Mouse (Mus musculus) left cerebral cortex, postnatal 14 days (tissue): Measurements from ENCODE around the gene Rnf17. TPM values are rescaled to one million over a fixed set of nuclear protein-coding genes. Genes with fewer than 3 reads are reported as not detected.
A peak's percentile ranks its signal among the peaks of the same experiment; 100 is the strongest.

ENCODE experiments used
- DNase-seq, 2 experiments: peaks; one replicate each; pipeline ENCODE4 v3.0.0; 2021 to 2022; ENCODE audit warnings: low spot score in 2 of 2, mixed read lengths in 1 of 2
- intact Hi-C: fragments of 180-260 bp; cut with DNase I; formaldehyde crosslinking; loops from one replicate; pipeline ENCODE4 v1.15.1; 2025
- total RNA-seq, 2 experiments: library from RNA; stranded (reverse); gene quantifications; 2 replicates each; pipeline ENCODE4 v1.2.3; 2021

The Rnf17 gene
- total RNA-seq, 2 experiments from 2014 or later, result 0.47 to 1.0 TPM

- intact Hi-C loops, result no loop called here
- no peak for DNase-seq
These were observed 87.4 kb downstream of the Rnf17 start for GRCm38 (mm10) chr14:56489806-56490205.

GRCm38 (mm10) chr14:56502407-56502806 is 100.0 kb downstream of the Rnf17 start:
- intact Hi-C loops, result no loop called here
- no peak for DNase-seq

- DNase-seq, result no peak
- intact Hi-C loops, result no loop called here
These were observed 104.4 kb downstream of the Rnf17 start for GRCm38 (mm10) chr14:56506743-56507142.

- intact Hi-C loops, result no loop called here
- peak in 1 of 2 experiments; percentile 11 for DNase-seq
These were observed 109.7 kb downstream of the Rnf17 start for GRCm38 (mm10) chr14:56512084-56512483.

GRCm38 (mm10) chr14:56514775-56515174 is 112.4 kb downstream of the Rnf17 start:
- intact Hi-C loops, result no loop called here
- DNase-seq, result no peak

- no peak for DNase-seq
- intact Hi-C loops, result no loop called here
These were observed 128.4 kb downstream of the Rnf17 start for GRCm38 (mm10) chr14:56530788-56531187.

- intact Hi-C loops, result no loop called here
These were observed 142.6 kb downstream of the Rnf17 start for GRCm38 (mm10) chr14:56544946-56545345.

GRCm38 (mm10) chr14:56545491-56545890 is 143.1 kb downstream of the Rnf17 start:
- no peak for DNase-seq
- intact Hi-C loops, result no loop called here

More at GRCm38 (mm10) chr14:56544946-56545345, 142.6 kb downstream of the Rnf17 start:
- no peak for DNase-seq

GRCm38 (mm10) chr14:56550960-56551359 is 148.6 kb downstream of the Rnf17 start:
- DNase-seq, result no peak
- intact Hi-C loops, result no loop called here

- intact Hi-C loops, result no loop called here
- no peak for DNase-seq
These were observed 150.5 kb downstream of the Rnf17 start for GRCm38 (mm10) chr14:56552924-56553323.

- intact Hi-C loops, result no loop called here
- DNase-seq, result no peak
These were observed 150.9 kb downstream of the Rnf17 start for GRCm38 (mm10) chr14:56553331-56553730.

GRCm38 (mm10) chr14:56554716-56555115 is 152.3 kb downstream of the Rnf17 start:
- intact Hi-C loops, result no loop called here
- no peak for DNase-seq

- DNase-seq, result no peak
- intact Hi-C loops, result no loop called here
These were observed 156.8 kb downstream of the Rnf17 start for GRCm38 (mm10) chr14:56559134-56559533.

- intact Hi-C loops, result no loop called here
- no peak for DNase-seq
These were observed 165.1 kb downstream of the Rnf17 start for GRCm38 (mm10) chr14:56567476-56567875.

- intact Hi-C loops, result no loop called here
These were observed 166.7 kb downstream of the Rnf17 start for GRCm38 (mm10) chr14:56569041-56569440.

GRCm38 (mm10) chr14:56571310-56572093 is 169.1 kb downstream of the Rnf17 start:
- intact Hi-C loops, result no loop called here
- peak; percentile 95 to 97 for DNase-seq

More at GRCm38 (mm10) chr14:56569041-56569440, 166.7 kb downstream of the Rnf17 start:
- no peak for DNase-seq

- intact Hi-C loops, result no loop called here
These were observed 170.2 kb downstream of the Rnf17 start for GRCm38 (mm10) chr14:56572546-56572945.

More at GRCm38 (mm10) chr14:56572546-56572945, 170.2 kb downstream of the Rnf17 start:
- DNase-seq, result no peak
